Mouse (Mus musculus) erythroid progenitor cell, adult 5-6 weeks (primary cell): ENCODE measurements around the gene Lrp4. TPM values are rescaled to one million over a fixed set of nuclear protein-coding genes. Genes with fewer than 3 reads are reported as not detected.

Source experiments
- ATAC-seq: replicated peaks from 2 replicates; pipeline ENCODE4 v1.8.0; 2016; ENCODE audit warnings: moderate number of reproducible peaks, mild to moderate bottlenecking, moderate TSS enrichment, inconsistent platforms; ENCODE audit not compliant: poor library complexity, low FRiP score, severe bottlenecking
- total RNA-seq, 2 experiments: library from RNA; stranded (forward) in 1 of 2; stranded (reverse) in 1 of 2; fragments of 150-400 nt in 1 of 2; fragments of 186-747, 209-891 nt in 1 of 2; gene quantifications; 2 replicates each; pipeline versions ENCODE4 v1.2.3 to v1.2.4; 2015 to 2017; ENCODE audit warnings: low replicate concordance in 2 of 2

Lrp4 gene
- 0.42 and 1.1 TPM in 2 replicates for total RNA-seq (2015; ENCODE audit: low replicate concordance)
- 0.51 and 2.6 TPM in 2 replicates for total RNA-seq (2017; ENCODE audit: low replicate concordance)

DNA sequence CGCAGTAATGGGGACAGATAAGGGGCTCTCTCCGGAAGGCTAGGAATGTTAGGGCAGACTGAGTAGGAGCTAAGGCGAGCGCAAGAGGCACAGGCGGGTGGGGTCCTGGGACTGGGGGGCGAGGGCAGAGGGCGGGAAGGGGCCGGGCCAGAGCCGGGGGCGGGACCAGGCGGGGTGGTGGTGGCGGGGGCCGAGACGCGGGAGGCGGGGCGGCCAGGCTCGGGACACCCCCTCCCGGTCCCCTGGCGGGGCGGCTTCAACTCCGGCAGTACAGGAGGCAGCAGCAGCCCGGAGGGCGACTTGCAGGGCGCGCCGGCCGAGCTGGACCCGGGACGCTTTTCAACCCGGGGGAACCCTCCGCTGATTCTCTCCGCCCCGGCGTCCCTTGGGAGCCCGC is at the start of gene Lrp4:
Gene Lrp4 (plus strand): TSS at position 253 of the 397 bp plus-strand sequence.
- ATAC-seq: no peak

GRCm38 (mm10) chr2:91408031-91408430 is 49.3 kb upstream of the Lrp4 start:
- ATAC-seq: no peak

DNA sequence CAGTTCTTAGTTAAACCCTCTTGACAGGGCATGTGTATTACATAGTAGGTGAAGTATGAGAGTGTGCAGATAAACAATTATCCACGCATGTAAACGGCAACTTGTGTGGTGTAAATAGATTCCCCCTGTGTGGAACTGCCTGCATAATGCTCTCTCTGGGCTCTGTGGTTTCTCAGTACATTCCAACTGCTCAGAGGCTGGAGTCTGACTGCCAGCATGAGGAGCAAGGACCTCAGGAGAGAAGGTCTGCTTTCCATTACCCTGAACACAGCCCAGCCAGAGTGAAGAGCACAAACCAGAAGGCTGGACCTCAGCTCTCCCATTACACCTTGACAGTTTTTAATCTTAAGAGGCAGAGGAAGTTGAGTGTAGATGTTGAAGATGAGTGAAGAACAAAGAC is 45.8 kb upstream of the Lrp4 start:
- ATAC-seq: no peak

- ATAC-seq: no peak
These were observed 45.0 kb upstream of the Lrp4 start for GRCm38 (mm10) chr2:91412361-91412760.

DNA sequence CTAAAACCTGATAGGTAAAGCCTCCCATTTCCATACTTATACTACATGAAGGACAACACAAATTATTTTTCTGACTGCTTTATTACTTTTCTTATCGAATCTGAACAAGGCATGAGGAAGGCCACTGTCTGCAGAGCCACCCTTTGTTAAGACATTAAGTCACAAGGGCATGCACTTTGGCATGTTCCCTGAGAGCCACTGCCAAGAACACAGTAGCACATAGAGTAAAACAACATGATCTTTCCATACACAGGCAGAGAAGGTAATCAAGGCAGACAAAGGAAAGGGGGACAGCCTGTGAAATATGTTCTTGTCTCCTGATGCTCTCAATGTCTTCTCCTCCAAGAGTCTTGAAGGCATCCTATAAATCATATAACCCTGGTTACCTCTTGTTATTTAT is 43.5 kb upstream of the Lrp4 start:
- ATAC-seq: no peak

GRCm38 (mm10) chr2:91421641-91422040 is 35.7 kb upstream of the Lrp4 start:
- ATAC-seq: no peak

DNA sequence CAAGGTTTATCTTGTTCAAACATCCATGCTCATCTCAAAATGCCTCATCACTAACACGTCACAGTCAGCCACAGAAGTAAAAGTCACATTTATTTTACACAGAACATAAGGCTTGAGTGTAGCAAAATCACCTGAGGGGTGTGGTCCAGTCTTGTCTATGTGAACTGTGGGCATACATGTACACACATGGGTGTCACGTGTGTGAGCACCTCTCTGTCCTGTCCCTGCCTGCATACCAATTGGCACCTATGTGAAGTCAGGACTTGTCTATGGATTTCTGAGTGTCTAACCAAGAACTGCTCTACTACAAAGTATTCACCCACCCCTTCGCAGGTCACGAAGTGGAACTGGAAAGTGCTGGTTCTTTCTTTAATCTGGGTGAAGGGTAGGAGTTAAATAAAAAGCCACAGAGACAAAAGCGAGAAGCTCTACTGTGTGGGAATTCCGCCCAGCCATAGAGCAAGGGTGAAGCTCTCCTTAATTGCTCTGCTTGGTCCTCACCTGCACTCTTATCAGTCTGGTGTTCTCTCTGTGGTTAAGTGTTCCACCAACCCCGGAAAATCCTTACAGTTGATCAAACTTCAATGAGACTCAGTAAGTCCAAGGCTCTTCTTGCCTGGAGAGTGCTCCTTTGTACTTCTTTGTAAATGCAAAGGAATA is 33.1 kb upstream of the Lrp4 start:
- no peak for ATAC-seq

DNA sequence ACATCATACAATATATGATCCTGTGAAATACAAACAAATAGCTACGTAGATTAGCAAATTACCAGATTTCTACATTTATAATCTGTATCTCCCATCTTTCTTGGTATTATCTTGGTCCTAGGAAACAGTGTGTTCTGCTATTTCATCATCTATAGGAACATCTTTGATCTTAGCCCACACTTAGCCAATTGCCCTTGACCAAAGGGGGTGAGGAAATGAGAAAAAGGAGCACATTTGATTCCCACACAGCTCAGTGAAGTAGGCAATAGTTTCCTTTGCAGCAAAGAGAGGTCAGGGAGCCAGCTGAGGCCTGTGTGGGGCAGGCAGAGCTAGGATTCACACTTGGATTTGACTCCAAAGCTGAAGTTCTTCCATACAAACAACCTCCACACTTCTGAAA is 31.0 kb upstream of the Lrp4 start:
- no peak for ATAC-seq

GRCm38 (mm10) chr2:91429146-91429545 is 28.2 kb upstream of the Lrp4 start:
- ATAC-seq: no peak

GRCm38 (mm10) chr2:91429915-91430599 is 27.3 kb upstream of the Lrp4 start:
- ATAC-seq: no peak

GRCm38 (mm10) chr2:91430600-91430919 is 26.8 kb upstream of the Lrp4 start:
- ATAC-seq: no peak

DNA sequence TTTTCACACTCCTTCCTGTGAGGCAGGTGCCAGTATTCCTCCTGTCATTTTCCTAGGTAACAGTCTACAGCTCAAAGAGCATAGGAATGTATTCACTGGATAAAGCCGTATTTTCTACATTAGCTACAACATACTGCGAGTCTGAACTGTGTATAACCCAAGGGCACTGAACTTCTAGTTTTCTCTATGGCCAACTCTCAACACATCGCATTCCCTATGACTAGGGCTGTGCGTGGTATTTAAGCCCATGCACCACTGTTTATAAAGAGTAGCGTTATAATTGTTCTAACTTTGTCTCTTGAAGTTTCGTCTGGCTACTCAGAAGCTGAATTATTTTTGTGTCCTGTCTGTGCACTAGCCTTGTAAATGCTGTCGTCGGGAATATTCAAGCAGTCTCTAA is 20.6 kb upstream of the Lrp4 start:
- ATAC-seq: no peak

DNA sequence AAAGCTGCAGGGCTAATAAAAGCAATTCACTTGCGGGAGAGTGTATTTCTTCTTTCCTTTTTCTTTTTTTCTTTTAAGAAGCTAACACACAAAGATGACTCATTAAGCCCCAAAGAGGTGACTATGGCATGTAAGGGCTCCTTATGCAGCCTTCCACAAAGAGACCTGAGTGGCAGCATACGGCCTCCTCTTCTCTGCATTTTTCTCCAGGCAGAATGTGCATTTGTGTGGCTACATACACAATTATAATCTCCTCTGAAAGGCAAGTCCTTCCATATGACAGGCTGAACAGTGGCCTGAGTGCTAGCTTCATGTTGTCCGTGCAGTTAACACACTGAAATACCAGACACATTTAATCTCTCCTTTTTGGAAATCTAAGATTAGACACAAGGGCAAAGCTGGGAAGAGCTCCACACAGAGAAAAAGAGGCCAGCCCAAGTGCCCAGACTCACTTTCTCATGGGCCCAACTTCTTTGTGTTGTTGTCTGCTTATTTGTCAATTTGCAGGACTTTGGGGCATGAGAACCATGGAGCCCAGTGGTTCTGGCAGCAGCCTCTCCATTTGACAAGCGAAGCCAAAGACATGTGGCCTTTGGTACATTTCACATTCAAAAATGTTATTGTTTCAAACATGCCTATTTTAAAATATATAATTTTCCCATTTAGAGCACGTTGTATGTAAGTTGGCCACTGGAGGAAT is 20.0 kb upstream of the Lrp4 start:
- ATAC-seq: no peak

DNA sequence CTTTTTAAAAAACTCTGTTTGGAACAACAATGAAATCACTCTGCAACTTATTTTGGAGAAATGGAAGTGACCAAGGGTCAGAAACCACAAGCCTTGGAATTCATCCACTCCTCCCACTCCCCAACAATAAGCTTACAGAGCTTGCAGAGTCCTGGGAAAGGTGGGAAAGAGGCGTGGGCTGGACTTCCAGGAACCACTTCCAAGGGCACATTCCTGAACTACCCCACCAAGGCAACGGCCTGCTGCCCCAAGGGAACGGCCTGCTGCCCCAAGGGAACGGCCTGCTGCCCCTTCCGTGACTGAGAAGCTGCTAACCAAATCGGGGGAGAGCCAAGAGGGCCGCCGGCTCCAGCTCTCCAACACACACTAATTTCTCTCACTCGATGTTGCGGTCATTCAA is 18.0 kb upstream of the Lrp4 start:
- ATAC-seq: no peak

DNA sequence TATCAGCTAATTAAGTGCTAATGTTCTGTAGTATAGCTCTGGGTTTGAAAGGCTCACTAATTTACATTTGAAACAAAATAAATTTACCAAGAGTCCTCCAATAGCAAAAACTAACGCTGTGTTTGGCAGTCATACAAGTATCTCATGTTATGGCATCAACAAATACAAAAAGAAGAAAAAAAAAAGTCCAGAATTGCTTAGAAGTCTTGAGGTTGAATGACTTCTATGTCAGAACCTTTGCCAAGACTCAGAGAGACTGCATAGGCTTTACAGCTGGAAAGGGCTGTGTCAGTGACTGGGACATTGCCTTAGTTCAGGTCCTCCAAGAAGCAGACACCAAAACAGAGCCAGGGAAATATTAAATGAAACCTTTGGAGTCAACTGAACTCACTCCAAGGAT is 17.4 kb upstream of the Lrp4 start:
- no peak for ATAC-seq

DNA sequence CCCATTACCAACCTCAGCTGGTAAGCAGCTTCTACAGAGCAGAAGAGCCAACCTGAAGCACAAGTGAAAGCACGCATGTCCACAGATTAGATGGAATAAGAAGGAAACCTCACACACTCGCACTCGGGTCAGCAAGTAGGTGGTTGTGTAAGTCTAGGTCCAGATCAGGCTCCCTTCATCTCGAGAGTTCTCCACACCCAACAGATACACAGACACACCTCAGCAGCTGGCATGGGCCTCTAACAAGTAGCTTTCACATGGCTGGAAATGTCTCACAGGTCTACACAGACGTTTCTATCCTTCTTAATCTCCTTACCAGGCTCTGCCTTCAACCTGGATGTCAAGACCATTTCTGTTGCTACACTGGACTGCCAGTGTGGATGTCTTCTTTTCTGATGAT is 16.6 kb upstream of the Lrp4 start:
- ATAC-seq: no peak

DNA sequence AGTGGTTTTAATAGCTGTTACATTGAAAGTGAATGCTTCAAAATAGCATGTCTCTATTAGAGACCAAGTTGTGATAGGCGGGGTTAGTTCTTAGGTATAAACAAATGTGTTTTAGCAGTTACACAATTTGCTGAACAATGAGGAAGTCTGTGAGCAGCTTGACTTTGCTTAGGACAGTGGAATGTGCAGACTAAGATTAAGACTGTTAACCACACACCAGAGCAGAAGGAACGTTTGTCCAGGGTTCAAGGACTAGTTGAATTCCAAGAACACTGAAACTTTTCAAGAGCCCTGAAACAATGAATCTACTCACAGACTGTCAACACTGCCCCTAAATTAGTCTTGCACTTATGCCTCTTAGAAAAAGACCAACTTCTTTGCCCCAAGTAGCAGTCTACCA is 15.6 kb upstream of the Lrp4 start:
- ATAC-seq: no peak

- no peak for ATAC-seq
These were observed 15.1 kb upstream of the Lrp4 start for GRCm38 (mm10) chr2:91442241-91442640.

- peak; percentile 81 for ATAC-seq
These were observed 12.9 kb upstream of the Lrp4 start, which contains the start of gene 1110051M20Rik for GRCm38 (mm10) chr2:91444286-91444892. Gene 1110051M20Rik (minus strand): TSS chr2:91444704.

DNA sequence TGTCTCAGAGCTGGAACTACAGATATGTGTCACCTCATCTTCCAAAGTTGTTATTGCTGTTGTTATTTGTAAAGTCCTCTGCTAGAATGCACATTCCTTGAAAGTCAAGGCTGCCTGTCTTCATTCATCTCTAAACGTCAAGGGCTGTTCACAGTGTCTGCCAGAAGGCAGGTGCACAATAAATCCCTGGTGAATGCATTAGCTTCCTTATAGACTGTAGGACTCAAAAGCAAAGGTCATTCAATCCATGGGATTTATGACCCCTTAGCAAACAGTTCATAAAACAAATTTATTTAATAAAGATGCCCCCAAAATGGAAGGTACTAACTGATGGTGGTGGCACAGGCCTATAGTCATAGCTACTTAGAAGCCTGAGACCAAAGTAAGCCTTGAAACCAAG is 7.6 kb upstream of the Lrp4 start:
- no peak for ATAC-seq

- ATAC-seq: no peak
These were observed 7.0 kb upstream of the Lrp4 start for GRCm38 (mm10) chr2:91450316-91450715.
